Mouse (Mus musculus) adrenal gland, postnatal 4 days (tissue): Measurements from ENCODE around the gene Ssr4. TPM values are rescaled to one million over a fixed set of nuclear protein-coding genes. Genes with fewer than 3 reads are reported as not detected.

Experiments
- DNase-seq, 2 experiments: peaks; one replicate each; pipeline ENCODE4 v3.0.0; 2021 to 2022; ENCODE audit warnings: low spot score in 2 of 2, mixed read lengths in 2 of 2
- total RNA-seq, 2 experiments: library from RNA; stranded (reverse); gene quantifications; 2 replicates each; pipeline ENCODE4 v1.2.3; 2021

The Ssr4 gene
- total RNA-seq, 2 experiments from 2014 or later = 182 to 189 TPM

GRCm38 (mm10) chrX:73798502-73798901 is 11.7 kb downstream of the Ssr4 start:
- peak; percentile 41 to 44 for DNase-seq

GRCm38 (mm10) chrX:73805814-73806213 is 19.0 kb downstream of the Ssr4 start:
- no peak for DNase-seq

GRCm38 (mm10) chrX:73815072-73815471 is 28.2 kb downstream of the Ssr4 start:
- no peak for DNase-seq

- DNase-seq = no peak
Observed at GRCm38 (mm10) chrX:73816596-73817314, 29.9 kb downstream of the Ssr4 start.

GRCm38 (mm10) chrX:73823747-73824146 is 36.9 kb downstream of the Ssr4 start:
- DNase-seq = no peak

- DNase-seq = peak; percentile 5 to 15
Observed at GRCm38 (mm10) chrX:73824185-73825151, 37.6 kb downstream of the Ssr4 start, which contains the start of gene Pdzd4. Pdzd4 (minus strand) TSS chrX:73824969.

GRCm38 (mm10) chrX:73835731-73836130 is 48.9 kb downstream of the Ssr4 start:
- no peak for DNase-seq

GRCm38 (mm10) chrX:73836691-73837090 is 49.9 kb downstream of the Ssr4 start:
- DNase-seq = no peak

Other genes starting within 250 kb of the Ssr4 start
- gene Dusp9, start 147.6 kb upstream of the Ssr4 start, total RNA-seq = 1 to 10 TPM; 2.1 to 4.1 TPM
- 10 to 100 TPM; 21.1 to 21.3 TPM for gene Pnck, start 126.9 kb upstream of the Ssr4 start, total RNA-seq
- 10 to 100 TPM; 66.1 to 78.9 TPM for gene Slc6a8, start 113.9 kb upstream of the Ssr4 start, total RNA-seq
- gene Bcap31, start 70.9 kb upstream of the Ssr4 start, total RNA-seq = 100 to 1,000 TPM; 175 to 197 TPM
- gene Abcd1, start 70.4 kb upstream of the Ssr4 start, total RNA-seq = 10 to 100 TPM; 28.9 to 29.6 TPM
- gene Plxnb3, start 29.9 kb upstream of the Ssr4 start, total RNA-seq = 1 to 10 TPM; 2.2 to 2.6 TPM
- gene Srpk3, start 12.6 kb upstream of the Ssr4 start, total RNA-seq = 1 to 10 TPM; 2.7 to 4.6 TPM
- 100 to 1,000 TPM; 296 to 313 TPM for gene Idh3g, start 131 bp upstream of the Ssr4 start, total RNA-seq
- gene Pdzd4, start 37.9 kb downstream of the Ssr4 start, total RNA-seq = 1 to 10 TPM; 8.2 to 9.8 TPM
- gene Avpr2, start 105.1 kb downstream of the Ssr4 start, total RNA-seq = under 1 TPM in 1 of 2 experiments, not detected in 1; 0.76 TPM
- gene L1cam, start 109.1 kb downstream of the Ssr4 start, total RNA-seq = 10 to 100 TPM; 27.6 to 45.7 TPM
- 10 to 100 TPM in 1 of 2 experiments, 1 to 10 TPM in 1; 6.6 to 10.1 TPM for gene Arhgap4, start 134.8 kb downstream of the Ssr4 start, total RNA-seq
- gene Naa10, start 134.9 kb downstream of the Ssr4 start, total RNA-seq = 100 to 1,000 TPM in 1 of 2 experiments, 10 to 100 TPM in 1; 98.4 to 104 TPM
- 10 to 100 TPM; 30.4 to 30.8 TPM for gene Renbp, start 143.8 kb downstream of the Ssr4 start, total RNA-seq
- 10 to 100 TPM; 93.9 to 95.8 TPM for gene Hcfc1, start 179.3 kb downstream of the Ssr4 start, total RNA-seq
- gene Irak1, start 236.9 kb downstream of the Ssr4 start, total RNA-seq = 100 to 1,000 TPM; 127 to 128 TPM